Mouse (Mus musculus) CD4-positive, CD25-positive, alpha-beta regulatory T cell, adult 4 months (primary cell): ENCODE data around the gene Ercc2. TPM values are rescaled to one million over a fixed set of nuclear protein-coding genes. Genes with fewer than 3 reads are reported as not detected.
A peak's percentile ranks its signal among the peaks of the same experiment; 100 is the strongest.

Experiments used
- ATAC-seq: one replicate; pipeline ENCODE4 v1.8.0; 2017
- polyA plus RNA-seq, 2 experiments: library from polyadenylated mRNA; unstranded; fragments of 100-300 nt; shearing (Covaris generic); gene quantifications; one replicate each; pipeline ENCODE4 v1.2.1; 2017

The Ercc2 gene
- 10 to 100 TPM; 10.1 to 11.6 TPM for polyA plus RNA-seq

DNA sequence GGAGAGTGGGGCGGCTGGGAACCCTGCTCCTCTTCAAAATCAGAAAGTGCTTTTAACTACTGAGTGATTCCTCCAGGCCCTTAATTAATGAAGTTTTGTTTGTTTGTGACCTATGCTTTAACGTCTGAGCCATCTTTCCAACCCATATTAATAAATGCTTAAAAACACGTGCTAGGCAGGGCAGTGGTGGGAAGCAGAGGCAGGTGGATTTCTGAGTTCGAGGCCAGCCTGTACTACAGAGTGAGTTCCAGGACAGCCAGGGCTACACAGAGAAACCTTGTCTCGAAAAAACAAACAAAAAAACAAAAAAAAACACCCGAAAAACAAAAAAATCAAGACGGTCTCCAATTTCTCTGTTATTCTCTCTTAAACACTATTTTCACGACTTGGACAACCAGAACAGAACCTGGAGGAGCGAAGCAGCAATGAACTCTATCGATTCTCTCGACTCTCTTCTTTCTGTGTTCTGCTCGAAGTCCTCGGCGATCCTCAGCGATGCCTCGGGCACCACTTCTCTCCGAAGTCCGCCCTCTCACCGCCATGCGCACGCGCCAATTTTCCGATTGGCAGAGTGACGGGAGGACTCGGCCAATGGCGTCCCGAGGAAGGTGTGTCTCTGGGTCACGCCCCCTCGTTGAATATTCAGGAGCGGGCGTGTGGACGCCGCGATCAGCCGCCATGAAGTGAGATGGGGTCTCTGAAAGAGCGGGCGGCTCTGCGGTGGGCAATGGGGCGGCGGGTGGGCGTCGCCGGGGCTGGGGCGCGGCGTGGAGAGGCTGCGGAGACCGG, at the start of gene Ercc2:
TSS of gene Ercc2 (plus strand) at position 634 of the 789 bp plus-strand sequence.
- peak; percentile 100 for ATAC-seq

DNA sequence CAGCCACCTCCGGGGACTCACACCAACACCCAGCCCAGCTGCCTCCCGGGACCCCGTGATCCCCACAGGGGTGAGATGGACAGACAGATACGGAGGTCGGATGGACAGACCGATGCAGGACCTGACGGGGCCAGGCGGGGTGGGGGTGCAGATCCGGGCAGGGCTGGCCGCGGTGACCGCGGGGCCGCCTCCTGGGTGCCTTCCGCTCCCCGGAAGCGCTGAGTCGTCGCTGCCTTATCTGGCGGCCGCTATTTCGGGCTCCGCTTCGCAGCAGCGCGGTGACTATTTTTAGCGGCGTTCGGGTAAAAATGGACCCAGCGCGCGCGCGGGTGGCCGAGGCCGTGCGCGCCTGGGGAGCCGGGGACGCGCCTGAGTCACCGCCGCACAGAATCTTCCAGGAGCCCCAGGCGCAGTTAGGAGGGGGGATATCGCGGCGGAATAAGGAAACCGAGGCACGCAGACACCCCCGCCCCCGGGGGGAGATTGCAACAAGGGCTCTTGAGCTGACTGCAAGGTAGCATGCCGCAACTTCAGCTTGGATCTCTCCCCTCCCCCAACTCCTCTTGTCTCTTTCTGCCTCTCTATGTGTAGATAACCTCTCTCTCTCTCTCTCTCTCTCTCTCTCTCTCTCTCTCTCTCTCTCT, 49.0 kb upstream of the Ercc2 start:
- ATAC-seq, result peak; percentile 97

DNA sequence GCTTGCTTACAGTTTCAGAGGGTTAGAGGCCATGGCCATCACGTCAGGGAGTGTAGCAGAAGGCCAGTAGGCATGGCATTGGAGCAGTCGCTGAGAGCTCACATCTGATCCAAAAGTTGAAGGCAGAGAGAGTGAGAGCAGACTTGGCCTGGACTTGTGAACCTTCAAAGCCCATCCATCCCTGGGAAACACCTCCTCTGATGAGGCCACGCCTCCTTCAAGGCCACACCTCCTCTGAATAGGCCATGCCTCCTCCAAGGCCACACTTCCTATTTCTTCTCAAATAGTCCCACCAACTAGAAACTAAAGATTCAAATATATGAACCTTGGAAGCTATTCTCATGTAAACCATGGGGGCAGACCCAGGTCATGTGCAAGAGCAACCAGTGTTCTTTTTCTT, 46.2 kb upstream of the Ercc2 start:
- no peak for ATAC-seq

DNA sequence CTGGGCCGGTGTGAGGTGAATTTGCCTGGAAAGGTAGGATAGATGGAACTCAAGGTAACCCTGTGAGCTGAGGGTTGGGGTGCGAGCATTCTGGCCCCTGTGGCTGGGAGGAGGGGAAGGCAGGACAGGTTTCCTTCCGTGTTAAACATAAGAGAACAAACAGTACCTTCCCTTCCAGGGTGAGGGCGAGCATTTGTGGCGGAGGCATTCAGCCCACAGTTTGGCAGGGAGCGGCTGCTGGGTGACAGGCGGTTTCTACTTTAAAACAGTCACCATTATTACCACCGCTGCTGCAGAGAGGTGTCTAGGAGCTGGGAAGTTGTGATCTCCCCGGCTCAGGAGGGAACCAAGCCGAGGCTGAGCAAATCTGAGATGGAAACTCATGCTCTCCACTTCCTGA, 44.7 kb upstream of the Ercc2 start:
- ATAC-seq, result no peak

DNA sequence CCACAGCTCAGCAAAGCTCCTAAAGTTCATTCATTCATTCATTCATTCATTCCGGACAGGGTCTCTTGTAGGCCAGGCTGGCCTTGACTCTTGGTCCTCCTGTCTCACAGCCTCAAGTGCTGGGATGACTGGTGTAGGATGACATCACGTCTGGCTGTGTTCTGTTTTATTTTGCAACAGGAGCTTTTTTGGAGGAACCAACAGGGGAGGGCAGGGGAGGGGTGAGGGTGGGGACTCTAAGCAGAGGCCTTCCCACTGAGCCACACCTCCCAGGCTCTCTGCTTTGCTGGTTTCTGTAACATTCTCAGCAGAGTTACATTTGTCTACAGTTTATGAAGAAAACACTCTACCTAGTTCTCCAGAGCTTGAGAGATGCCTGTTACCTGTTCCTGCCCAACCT, 43.8 kb upstream of the Ercc2 start:
- ATAC-seq, result no peak

DNA sequence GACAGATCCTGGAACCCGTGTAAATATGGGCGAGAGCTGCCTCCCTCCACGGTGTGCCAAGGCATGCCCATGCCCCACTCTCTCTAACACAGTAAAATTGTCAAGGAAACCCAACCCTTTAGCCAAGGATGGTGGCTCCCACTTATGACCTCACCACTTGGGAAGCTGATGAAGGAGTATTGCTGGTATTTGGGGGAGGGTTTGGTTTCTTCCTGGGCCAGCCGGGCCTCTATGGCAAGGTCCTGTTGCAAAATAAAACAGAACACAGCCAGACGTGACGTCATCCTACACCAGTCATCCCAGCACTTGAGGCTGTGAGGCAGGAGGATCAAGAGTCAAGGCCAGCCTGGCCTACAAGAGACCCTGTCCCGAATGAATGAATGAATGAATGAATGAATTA, 43.2 kb upstream of the Ercc2 start:
- ATAC-seq, result no peak

DNA sequence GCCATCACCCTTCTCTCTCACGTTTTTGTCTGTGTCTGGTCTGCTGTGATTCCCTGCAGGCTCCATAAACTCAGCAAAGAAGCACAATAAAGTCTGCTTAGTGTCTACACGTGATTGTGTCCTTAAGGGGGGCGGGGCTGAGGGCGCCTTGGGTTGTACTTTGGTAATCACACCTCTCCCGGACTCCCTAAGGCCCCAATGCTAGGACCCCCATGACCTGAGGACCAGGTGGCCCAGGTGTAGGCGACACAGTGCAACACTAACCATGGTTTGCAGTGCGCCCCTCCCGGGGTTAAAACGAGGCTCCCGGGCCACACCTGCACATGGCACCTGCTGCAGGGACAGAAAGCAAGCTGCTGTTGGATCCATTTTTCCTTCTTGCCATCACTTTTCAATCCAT, 40.6 kb upstream of the Ercc2 start:
- ATAC-seq, result no peak

DNA sequence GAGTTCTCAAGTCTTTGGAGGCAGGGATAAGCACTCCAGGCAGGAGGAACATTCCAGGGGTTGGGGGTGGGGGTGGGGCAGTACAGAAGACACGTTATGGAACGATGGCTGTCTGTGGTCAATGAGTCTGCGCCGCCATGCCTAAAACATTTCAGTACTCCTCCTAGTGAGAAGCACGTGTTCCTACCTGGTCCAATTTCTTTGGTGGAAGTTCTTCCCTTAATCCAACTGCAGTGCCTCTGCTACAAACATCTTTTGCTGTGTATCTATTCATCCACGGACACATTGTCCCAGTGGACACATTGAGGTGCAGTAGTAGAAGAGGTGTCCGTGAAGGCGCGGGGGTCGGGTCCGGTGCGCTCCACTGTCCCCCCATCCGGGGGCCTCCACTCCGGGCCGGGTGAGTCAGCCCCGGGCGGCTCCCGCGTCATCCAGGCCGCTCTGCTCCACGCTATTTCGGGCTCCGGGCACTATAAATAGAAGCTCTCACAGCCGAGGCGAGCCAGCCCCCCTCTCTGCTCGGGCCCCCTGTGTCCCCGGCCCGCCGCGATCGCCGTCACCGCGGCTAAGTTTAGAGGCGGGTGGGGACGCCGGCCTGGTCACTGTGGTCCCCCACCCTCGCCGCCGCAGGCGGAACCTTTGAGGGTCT, 39.9 kb upstream of the Ercc2 start:
- ATAC-seq, result no peak

DNA sequence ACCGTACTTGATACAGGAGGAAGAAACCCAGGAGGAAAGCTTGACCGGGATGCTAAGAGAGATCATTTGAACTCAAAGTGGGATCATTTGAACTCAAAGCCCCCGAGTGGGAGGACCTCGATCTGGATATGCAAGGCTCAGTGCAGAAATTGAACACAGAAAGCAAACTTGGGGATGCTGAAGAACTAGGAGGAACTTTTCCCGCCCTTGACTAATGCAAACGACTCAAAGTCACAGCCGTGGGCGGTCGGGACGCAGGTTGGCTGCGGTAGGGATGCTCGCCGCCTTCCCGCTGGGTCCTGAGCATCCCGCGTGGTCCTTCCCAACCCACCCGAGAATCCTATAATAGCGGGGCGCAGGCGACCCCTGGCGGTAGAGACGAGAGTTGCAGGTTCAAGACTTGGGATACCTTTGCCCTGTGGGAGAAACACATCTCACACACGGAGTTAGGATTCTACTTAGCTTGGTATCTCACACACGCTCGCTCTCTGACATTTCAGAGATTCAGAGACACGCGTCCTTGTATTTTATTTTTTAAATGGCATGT, 39.3 kb upstream of the Ercc2 start:
- no peak for ATAC-seq

DNA sequence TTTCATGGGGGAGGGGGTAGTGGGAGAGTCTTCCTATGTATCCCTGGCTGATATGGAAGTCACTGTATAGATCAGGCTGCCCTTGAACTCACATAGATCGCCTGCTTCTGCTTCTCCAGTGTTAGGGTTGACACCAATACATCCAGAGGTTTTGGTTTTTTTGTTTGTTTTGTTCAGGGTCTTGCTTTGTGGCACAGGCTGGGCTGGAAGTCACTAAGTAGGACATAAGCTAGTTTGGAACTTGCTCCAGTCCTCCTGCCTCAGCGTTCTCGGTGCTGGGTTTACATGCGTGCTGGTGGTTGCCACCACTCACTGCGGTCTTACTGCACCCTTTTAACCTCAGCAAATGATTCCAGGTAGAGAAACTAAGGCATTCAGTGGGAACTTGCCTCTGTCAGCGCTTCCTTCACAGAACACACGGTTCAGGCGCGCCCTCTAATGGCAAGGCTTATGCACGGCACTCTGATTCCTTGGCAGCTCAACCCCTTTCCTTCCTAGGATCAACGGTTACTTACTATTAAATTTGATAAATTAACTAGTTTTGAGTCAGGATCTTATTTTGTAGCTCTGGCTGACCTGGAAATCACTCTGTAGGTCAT, 38.5 kb upstream of the Ercc2 start:
- ATAC-seq, result peak; percentile 20

DNA sequence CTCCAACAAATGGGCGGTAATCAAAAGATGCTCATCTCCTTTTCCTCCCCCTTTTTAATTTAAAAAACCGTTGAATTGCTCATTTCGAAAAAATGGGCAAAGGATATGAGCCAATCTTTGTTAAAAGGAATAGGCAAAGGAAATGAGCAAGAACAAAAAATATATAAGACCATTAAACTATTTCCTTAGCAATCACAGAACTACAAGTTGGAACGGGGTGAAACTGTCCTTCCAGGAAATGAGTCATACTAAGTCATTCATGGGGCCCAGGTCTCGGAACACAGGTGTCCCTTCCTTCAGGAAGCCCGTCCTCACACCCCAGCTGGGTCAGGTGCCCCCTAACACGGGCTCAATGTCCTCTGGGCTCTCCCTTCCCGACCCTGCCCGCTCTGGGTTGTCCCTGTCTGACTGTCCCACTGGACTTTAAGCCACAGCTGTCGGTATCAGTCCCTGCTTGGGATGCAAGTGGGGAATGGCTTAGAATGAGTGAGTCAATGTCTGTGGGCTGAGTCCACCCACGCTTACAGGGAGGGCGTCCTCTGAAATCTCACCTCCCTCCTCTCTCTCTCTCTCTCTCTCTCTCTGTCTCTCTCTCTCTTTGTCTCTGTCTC, 37.5 kb upstream of the Ercc2 start, which contains the start of gene Ercc1:
TSS of gene Ercc1 (plus strand) at position 542 of the 611 bp plus-strand sequence.
- peak; percentile 19 for ATAC-seq

DNA sequence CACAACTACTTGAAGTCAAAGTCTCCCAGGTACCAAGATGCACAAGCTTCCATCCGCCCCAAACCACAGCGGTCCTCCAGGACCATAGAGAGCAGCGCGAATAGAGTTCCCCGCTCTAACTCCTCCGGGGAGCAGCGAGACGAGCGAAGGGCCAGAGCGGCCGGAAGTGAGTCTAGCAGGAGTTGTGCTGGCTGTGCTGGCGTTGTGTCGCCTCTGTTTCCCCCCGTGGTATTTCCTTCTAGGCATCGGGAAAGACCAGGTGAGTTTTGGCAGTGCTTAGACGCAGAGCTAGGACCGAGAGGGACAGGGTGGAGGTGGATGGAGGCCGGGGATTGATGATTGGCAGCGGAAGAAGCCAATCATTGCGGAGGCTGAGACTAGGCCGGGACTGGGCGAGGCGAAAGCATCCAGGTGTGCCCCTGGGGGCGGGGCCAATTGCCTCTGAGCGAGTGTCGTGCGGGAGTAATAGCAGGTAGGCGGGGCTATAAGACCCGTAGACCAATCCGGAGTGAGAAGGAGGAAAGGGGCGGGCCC, 36.8 kb upstream of the Ercc2 start:
- peak; percentile 87 for ATAC-seq

DNA sequence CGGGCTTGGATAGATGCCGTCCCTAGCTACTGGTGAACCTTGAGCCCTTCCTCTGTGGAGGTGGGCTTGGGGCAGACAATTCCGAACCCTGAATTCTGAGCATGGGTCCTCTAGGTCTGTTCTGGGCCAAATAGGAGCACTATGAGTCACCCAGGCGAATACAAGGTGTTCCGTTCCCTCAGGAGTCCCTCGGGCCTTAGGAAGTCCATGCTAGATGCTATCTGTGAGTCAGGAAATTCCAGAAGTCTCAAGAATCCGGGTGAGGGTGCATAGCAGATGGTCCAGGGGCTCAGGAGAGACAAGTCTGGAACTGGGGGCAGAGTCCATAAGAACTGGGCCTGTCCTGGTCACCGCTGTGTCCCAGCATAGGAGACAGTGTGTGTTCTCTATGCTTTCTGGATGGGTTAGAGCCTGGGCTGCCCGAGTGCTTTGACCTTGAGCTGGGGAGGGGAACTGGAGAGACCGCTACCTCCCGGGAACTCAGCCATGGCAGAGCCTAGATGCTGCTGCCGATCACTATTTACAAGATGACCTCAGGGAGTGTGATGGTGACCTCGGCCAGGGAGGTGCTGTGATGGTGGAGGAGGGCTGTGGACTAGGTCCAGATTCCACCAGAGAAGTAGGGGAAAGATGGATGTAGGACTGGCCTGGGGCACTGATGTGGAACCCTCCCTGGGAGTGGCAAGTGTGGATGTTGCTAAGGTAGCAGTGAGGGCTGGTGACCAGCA, 32.5 kb upstream of the Ercc2 start:
- ATAC-seq, result no peak

DNA sequence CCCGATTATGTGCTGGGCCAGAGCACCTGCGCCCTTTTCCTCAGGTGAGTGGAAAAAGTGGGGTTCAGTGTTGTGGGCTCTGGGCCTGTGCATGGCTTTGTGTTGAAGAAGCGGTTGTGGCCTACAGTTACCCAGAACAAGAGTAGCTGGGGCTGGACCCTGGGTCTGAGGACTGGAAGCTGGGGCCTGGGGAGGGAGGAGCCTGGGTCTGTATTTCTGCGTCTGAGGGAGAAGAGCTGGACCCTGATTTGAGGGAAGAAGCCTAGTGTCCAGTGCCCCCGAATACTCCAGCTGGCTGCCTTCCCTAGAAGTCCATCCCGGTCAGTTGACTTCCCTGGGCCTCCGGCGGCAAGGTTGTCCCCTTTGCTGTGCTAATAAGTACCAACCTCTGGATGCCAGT, 31.6 kb upstream of the Ercc2 start:
- no peak for ATAC-seq

DNA sequence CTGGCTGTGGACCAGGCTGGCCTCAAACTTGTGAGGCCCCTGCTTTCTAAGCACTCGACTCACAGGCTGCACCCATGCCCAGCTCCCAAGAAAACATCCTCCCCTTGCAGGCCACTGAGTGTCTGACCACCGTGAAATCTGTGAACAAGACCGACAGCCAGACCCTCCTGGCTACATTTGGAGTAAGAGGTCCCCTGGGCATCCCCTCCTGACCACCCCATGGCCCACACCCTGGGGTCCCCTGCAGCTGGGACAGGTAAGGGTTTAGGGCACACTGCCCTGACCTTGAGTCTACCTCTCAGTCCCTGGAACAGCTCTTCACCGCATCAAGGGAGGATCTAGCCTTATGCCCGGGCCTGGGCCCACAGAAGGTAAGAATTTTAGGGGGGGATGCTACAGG, 26.8 kb upstream of the Ercc2 start:
- no peak for ATAC-seq

DNA sequence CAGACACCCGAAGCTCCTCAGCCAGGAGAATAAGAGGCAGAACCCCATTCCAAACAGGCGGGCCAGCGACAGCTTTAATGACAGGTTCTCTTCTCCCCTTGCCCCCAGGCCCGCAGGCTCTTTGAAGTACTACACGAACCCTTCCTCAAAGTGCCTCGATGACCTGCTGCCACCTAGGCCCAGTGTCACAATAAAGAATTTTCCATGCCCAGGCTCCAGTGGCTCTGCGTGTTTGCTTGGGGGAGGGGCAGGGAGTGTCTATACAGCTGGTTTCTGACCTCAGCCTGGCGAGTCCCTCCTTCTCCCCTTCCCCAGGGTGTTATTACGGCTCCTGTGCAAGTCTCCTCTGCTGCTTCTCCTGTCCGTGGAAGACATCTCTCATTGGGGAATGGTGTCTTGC, 25.5 kb upstream of the Ercc2 start:
- no peak for ATAC-seq

DNA sequence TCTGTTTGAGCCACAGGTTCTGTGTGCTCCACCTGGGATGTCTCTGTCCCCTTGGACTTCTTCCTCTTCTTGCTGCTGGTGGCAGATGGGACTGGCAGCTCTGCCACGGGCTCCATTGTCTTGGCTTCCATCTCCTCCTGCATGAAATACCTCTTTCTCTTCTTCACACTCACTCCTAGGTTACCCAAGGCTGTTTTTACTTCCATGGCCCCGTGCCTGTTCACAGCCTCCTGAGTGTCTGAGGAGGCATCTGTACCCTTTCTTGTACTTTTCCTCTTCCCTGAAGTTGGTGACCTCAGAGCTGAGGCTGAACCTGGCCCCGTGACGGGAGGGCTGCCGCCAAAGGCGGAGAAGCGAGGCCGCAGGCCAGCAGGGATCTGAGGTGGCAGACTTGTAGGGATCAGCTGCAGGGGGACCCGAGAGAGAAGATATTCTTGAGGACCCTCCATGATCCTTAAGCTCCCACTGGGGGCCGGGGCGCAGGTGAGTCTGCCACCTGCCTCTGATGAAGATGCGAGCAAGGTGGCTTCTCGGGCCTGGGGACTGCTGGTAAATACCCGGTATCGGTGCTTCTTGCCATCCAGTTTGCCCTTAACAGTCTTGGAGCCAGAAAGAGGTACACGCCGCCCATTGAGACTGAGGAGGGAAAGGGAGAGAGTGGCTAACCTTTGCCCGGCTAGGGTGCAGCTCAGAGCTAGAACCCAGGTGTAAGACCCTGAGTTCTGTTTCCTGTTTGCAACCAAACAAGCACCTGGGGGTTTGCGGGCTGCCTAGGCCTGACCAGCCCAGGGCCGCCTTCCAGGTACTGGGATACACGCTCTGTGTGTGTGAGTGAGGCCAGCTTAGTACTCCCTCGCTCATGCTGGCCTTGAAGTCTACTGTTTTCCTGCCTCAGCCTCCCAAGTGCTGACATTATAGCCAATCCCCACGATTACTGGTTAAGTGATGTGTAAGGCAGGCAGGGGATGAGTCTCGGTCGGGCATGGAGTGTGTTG, 24.1 kb upstream of the Ercc2 start:
- no peak for ATAC-seq

DNA sequence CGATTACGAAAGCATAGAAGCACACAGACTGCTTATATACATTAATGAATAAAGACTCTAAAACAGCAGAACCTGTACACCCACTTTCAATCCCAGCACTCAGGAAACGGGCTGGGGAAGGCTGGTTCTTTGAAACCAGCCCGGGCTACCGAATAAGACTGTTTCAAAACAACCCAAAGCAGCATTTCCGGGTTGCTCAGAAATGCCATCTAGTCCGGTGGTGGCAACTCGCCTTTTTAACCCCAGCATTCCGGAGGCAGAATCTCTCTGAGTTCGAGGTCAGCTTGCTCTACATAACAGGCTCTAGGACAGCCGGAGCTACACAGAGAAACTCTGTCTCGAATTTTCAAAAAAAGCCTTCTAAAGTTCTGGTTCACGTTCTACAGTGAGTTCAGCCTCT, 23.2 kb upstream of the Ercc2 start:
- no peak for ATAC-seq

DNA sequence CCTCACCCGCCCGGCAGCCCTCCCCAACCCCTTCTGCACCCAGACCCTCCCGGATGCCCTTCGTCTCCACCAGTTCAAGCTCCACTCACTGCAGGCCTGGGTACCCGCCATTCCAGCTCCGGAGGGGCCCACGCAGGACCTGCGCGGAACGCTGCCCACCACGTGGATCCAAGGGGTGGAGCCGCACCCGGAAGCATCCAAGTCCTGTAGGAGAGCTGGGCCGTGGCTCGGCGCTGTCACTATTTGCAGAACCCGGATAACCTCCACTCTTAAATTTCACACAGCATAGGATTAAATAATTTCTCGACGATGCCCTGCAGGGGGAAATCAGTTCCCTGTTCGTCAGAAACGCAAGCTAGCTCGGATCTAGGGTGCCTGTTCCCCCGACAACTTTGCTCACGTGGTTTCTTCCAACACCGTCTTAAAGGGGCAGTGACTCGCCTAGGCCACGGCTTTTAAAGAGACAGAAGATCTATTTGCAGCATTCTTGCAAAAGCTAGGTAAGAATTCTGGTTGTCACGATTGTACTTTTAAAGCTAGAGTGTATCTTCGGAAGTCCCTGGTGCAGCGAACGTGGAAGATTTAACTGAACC, 22.4 kb upstream of the Ercc2 start, which contains the start of the genes Cd3eap and Ppp1r13l:
TSS of gene Cd3eap (minus strand) at position 185 of the 593 bp plus-strand sequence.
TSS of gene Ppp1r13l (plus strand) at position 451 of the 593 bp plus-strand sequence.
- ATAC-seq, result peak; percentile 86
